Mouse (Mus musculus) MEL (cell line): ENCODE results near the gene Fgfr2.

Experiments used
- EP300 ChIP-seq, 2 experiments: IDR thresholded peaks; 2 replicates each; pipeline ENCODE4 v1.6.1; 2011; ENCODE audit warnings: improper control_type of control experiment in 2 of 2, low read length in 2 of 2, low read depth in 1 of 2, mild to moderate bottlenecking in 1 of 2
- NELFE ChIP-seq: IDR thresholded peaks from 2 replicates; pipeline ENCODE4 v1.6.1; 2011; ENCODE audit warnings: low read depth, low read length, improper control_type of control experiment
- UBTF ChIP-seq: IDR thresholded peaks from 2 replicates; pipeline ENCODE4 v1.6.1; 2012; ENCODE audit warnings: low read depth, mild to moderate bottlenecking, inconsistent platforms, low read length, improper control_type of control experiment, moderate library complexity, borderline replicate concordance; ENCODE audit not compliant: insufficient read depth
- USF1 ChIP-seq: IDR thresholded peaks from 2 replicates; pipeline ENCODE4 v1.6.1; 2014; ENCODE audit warnings: low read depth, mild to moderate bottlenecking, inconsistent platforms, low read length, improper control_type of control experiment, moderate library complexity
- ZC3H11A ChIP-seq: IDR thresholded peaks from 2 replicates; pipeline ENCODE4 v1.6.1; 2012; ENCODE audit warnings: low read depth, mild to moderate bottlenecking, inconsistent platforms, low read length, improper control_type of control experiment
- ZKSCAN1 ChIP-seq: IDR thresholded peaks from 2 replicates; pipeline ENCODE4 v1.6.1; 2012; ENCODE audit warnings: low read depth, mild to moderate bottlenecking, inconsistent platforms, low read length, improper control_type of control experiment, moderate library complexity

- TF ChIP-seq EP300 (IDR thresholded peaks at IDR 0.05; ENCODE audit: low read depth in 1 of 2, low read length in 2 of 2) (no peak), NELFE (no peak), UBTF (no peak), USF1 (no peak), ZKSCAN1 (no peak), ZC3H11A (no peak)
These were observed 2816.1 kb downstream of the Fgfr2 start for GRCm38 (mm10) chr7:130307036-130307435.
